In the genomic region with DNA sequence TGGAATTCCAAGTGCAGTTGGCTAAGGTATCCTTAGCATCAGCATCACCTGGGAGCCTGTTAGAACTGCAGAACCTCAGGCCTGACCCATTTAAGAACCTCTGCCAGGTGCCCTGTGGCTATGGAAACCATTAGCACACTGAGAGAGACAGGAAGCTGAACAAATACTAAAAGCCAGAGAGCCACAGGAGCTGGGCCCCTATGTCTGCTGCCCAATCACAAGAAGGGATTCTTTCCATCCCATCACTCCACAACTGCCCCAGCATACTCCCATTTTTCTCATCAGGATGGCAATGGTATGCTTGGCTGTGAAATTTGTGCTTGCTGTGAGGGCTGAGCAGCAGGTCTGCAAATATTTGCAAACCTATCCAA, we compare ENCODE assay signal across 10 mouse cellular contexts.
A peak's percentile ranks its signal among the peaks of the same experiment; 100 is the strongest.
DNase-seq lines count a peak whose midpoint lies in the region; ATAC-seq and TF ChIP-seq lines count a peak whose summit lies in the region.
"Had no signal": no experiment of that assay in that cellular context is flagged by ENCODE, and none has a peak within 500 bp of the region (broad histone marks: within the 10 kb centered on the region; RNA-seq: fewer than 3 reads in every experiment).

No protein-coding gene starts in this region.

- no peak for TF ChIP-seq CTCF in kidney, postnatal 0 days (IDR thresholded peaks at IDR 0.05; ENCODE audit: low read depth)

- no peaks in the 10 kb centered on the region for H3K27me3 ChIP-seq in kidney, postnatal 0 days (ENCODE audit: insufficient read depth, low read length)
- peaks cover 67% of the 10 kb centered on the region for H3K27me3 ChIP-seq in embryonic facial prominence, embryonic 13.5 days
- peaks cover 8% of the 10 kb centered on the region for H3K27me3 ChIP-seq in hindbrain, embryonic 11.5 days (ENCODE audit: control insufficient read depth, insufficient read depth, low read length)
- H3K27me3 ChIP-seq in midbrain, embryonic 12.5 days: peaks cover 63% of the 10 kb centered on the region

- DNase-seq in kidney, postnatal 0 days (ENCODE audit: low spot score): no peak
- DNase-seq in kidney, adult 11 months: no peak
- no peak for DNase-seq in hindbrain, embryonic 11.5 days (ENCODE audit: low spot score)
- DNase-seq in left cerebral cortex, postnatal 36 days (ENCODE audit: low spot score in 2 of 2): no peak
- no peak for DNase-seq in gastrocnemius, postnatal 14 days
- DNase-seq in cerebellum, adult 9-10 months: no peak
- DNase-seq: layer of hippocampus, adult 9-11 months had no signal

- ATAC-seq in kidney, postnatal 0 days (replicated peaks; ENCODE audit: low FRiP score, low read depth): no peak
- no peak; the same call in 1 of the 2 replicates for ATAC-seq in embryonic facial prominence, embryonic 13.5 days (ENCODE audit: insufficient number of reproducible peaks, insufficient read depth, low FRiP score, low TSS enrichment, low read depth)
- 0 out of 2 replicates have a peak, but pooled peaks have one; percentile 27 for ATAC-seq in hindbrain, embryonic 11.5 days (ENCODE audit: low FRiP score)
- peak; percentile 28; the same call in 1 of the 2 replicates for ATAC-seq in midbrain, embryonic 12.5 days (ENCODE audit: low FRiP score, low read depth)
- ATAC-seq: liver, embryonic 12.5 days had no signal

- intact Hi-C loops in left cerebral cortex, postnatal 36 days (cut with DNase I): no loop called here
- intact Hi-C loops in gastrocnemius, postnatal 14 days (cut with DNase I; ENCODE audit: low total_unique reads): no loop called here

- H3K9me3 ChIP-seq in kidney, postnatal 0 days (replicated peaks; ENCODE audit: low read length): no peaks in the 10 kb centered on the region
- no peaks in the 10 kb centered on the region for H3K9me3 ChIP-seq in embryonic facial prominence, embryonic 13.5 days
- H3K9me3 ChIP-seq in hindbrain, embryonic 11.5 days (ENCODE audit: control insufficient read depth, low read length): no peaks in the 10 kb centered on the region
- no peaks in the 10 kb centered on the region for H3K9me3 ChIP-seq in midbrain, embryonic 12.5 days
- H3K9me3 ChIP-seq: liver, embryonic 12.5 days had no signal

- no peak overlapping the region for H3K4me3 ChIP-seq in kidney, postnatal 0 days (replicated peaks; ENCODE audit: low read depth, low read length)
- H3K4me3 ChIP-seq in embryonic facial prominence, embryonic 13.5 days: 0 out of 2 replicates have a peak overlapping the region, but pooled peaks have one; percentile 27
- no peak overlapping the region for H3K4me3 ChIP-seq in hindbrain, embryonic 11.5 days (ENCODE audit: low read depth, low read length)
- H3K4me3 ChIP-seq in midbrain, embryonic 12.5 days: no peak overlapping the region
- H3K4me3 ChIP-seq: liver, embryonic 12.5 days had no signal

- 0 out of 2 replicates have a peak, but pooled peaks cover 4% of the 10 kb centered on the region for H3K4me1 ChIP-seq in kidney, postnatal 0 days (replicated peaks; ENCODE audit: insufficient read depth, low read length)
- peaks cover 12% of the 10 kb centered on the region for H3K4me1 ChIP-seq in embryonic facial prominence, embryonic 13.5 days
- H3K4me1 ChIP-seq in hindbrain, embryonic 11.5 days (replicated peaks; ENCODE audit: control insufficient read depth, insufficient read depth, low read length): no peaks in the 10 kb centered on the region
- H3K4me1 ChIP-seq in midbrain, embryonic 12.5 days: peaks cover 6% of the 10 kb centered on the region; the same call in 1 of the 2 replicates
- H3K4me1 ChIP-seq: liver, embryonic 12.5 days had no signal

- no peak overlapping the region; the same call in 1 of the 2 replicates for H3K27ac ChIP-seq in kidney, postnatal 0 days
- peak overlapping the region; percentile 78 for H3K27ac ChIP-seq in embryonic facial prominence, embryonic 13.5 days
- H3K27ac ChIP-seq in hindbrain, embryonic 11.5 days (ENCODE audit: low read depth, low read length): no peak overlapping the region
- H3K27ac ChIP-seq in midbrain, embryonic 12.5 days (replicated peaks): peak overlapping the region; percentile 76
- H3K27ac ChIP-seq: liver, embryonic 12.5 days had no signal

- H3K36me3 ChIP-seq in kidney, postnatal 0 days (ENCODE audit: insufficient read depth, low read length): no peaks in the 10 kb centered on the region
- H3K36me3 ChIP-seq in embryonic facial prominence, embryonic 13.5 days: no peaks in the 10 kb centered on the region
- no peaks in the 10 kb centered on the region for H3K36me3 ChIP-seq in hindbrain, embryonic 11.5 days (ENCODE audit: control insufficient read depth, insufficient read depth, low read length)
- no peaks in the 10 kb centered on the region for H3K36me3 ChIP-seq in midbrain, embryonic 12.5 days
- H3K36me3 ChIP-seq: liver, embryonic 12.5 days had no signal

- H3K4me2 ChIP-seq in kidney, postnatal 0 days (ENCODE audit: low read length): 0 out of 2 replicates have a peak overlapping the region, but pooled peaks have one; percentile 36
- H3K4me2 ChIP-seq in embryonic facial prominence, embryonic 13.5 days: peak overlapping the region; percentile 46
- H3K4me2 ChIP-seq in hindbrain, embryonic 11.5 days (replicated peaks; ENCODE audit: low read depth, low read length): no peak overlapping the region
- peak overlapping the region; percentile 45 for H3K4me2 ChIP-seq in midbrain, embryonic 12.5 days (replicated peaks)
- H3K4me2 ChIP-seq: liver, embryonic 12.5 days had no signal

- H3K9ac ChIP-seq in kidney, postnatal 0 days (ENCODE audit: low read depth, low read length): no peak overlapping the region
- no peak overlapping the region for H3K9ac ChIP-seq in embryonic facial prominence, embryonic 13.5 days
- H3K9ac ChIP-seq in hindbrain, embryonic 11.5 days (ENCODE audit: low read depth, low read length): no peak overlapping the region
- no peak overlapping the region for H3K9ac ChIP-seq in midbrain, embryonic 12.5 days (replicated peaks)
- H3K9ac ChIP-seq: liver, embryonic 12.5 days had no signal

Comparison
In these comparisons a context has a peak if more than half of its experiments do, and no peak if none do; other contexts are left out.
1. ATAC-seq: peak in hindbrain, embryonic 11.5 days (single experiment) and midbrain, embryonic 12.5 days (single experiment); none in kidney, postnatal 0 days (single experiment) and embryonic facial prominence, embryonic 13.5 days (single experiment).
2. H3K27ac ChIP-seq: peak in embryonic facial prominence, embryonic 13.5 days (single experiment) and midbrain, embryonic 12.5 days (single experiment); none in kidney, postnatal 0 days (single experiment) and hindbrain, embryonic 11.5 days (single experiment).